Mouse (Mus musculus) mouse embryonic stem cell (cell line): Measurements from ENCODE around the gene Cfap69.

Experiments
- in situ Hi-C, 2 experiments: fragments of 300-500 bp; cut with MboI; formaldehyde crosslinking; loops; 1 replicate in 1 of 2; 3 replicates in 1 of 2; pipeline ENCODE4 v1.14.3; 2019 to 2020; ENCODE audit warnings: low sequenced_read_pairs in 2 of 2, low pct_unique_long_range_greater_than_20kb in 1 of 2, mixed read lengths in 1 of 2; ENCODE audit not compliant: unreplicated experiment in 1 of 2

The Cfap69 gene

GRCm38 (mm10) chr5:5536131-5536530 is 127.9 kb downstream of the Cfap69 start:
- in situ Hi-C loops, result no loop called here

DNA sequence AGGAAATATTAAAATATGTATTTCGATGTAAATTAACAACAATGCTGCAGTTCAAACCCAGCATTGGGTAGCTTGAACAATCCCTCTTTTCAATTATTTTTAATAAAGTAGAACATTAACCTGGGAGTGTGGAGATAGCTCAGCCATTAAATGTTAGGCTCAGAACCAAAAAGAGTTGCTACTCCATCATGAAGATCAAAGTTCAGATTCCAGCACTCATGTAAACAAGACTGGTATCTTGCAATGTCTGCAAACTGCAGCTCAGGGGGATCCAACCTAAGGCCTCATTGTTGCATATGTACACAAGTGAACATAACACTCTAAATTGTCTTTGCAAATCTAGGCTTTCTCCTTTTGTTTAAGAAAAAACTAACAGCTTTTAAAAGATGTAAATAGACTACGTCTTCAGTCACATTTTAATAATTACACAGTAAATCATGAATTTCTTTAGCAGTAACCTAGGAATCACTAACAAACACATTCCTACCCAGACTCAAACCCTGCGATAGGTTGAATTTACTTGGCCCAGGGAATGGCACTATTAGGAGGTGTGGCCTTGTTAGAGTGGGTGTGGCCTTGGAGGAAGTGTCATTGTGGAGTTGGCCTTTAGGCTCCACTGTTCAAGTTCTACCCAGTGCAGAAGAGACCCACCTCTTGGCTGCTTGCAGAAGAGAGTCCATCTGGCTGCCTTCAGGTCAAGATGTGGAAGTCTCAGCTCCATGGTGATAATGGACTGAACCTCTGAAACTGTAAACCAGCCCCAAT is 130.2 kb downstream of the Cfap69 start:
- in situ Hi-C loops, result no loop called here
